Mouse (Mus musculus) megakaryocyte progenitor cell, adult 5-6 weeks (primary cell): ENCODE results near the gene Zfp275. TPM values are rescaled to one million over a fixed set of nuclear protein-coding genes. Genes with fewer than 3 reads are reported as not detected.

Source experiments
- ATAC-seq: replicated peaks from 2 replicates; pipeline ENCODE4 v1.8.0; 2016; ENCODE audit warnings: mild to moderate bottlenecking, moderate TSS enrichment, inconsistent platforms; ENCODE audit not compliant: poor library complexity
- total RNA-seq, 2 experiments: library from RNA; stranded (forward) in 1 of 2; stranded (reverse) in 1 of 2; fragments of 157-497, 149-512 nt in 1 of 2; fragments of 200-1000 nt in 1 of 2; gene quantifications; 2 replicates each; pipeline versions ENCODE4 v1.2.3 to v1.2.4; 2015 to 2017

Zfp275 gene
- total RNA-seq, 2 experiments from 2014 or later, result 6.0 to 9.1 TPM

- no peak for ATAC-seq
Observed at GRCm38 (mm10) chrX:73401616-73402015, 59.2 kb downstream of the Zfp275 start.

Other genes starting within 250 kb of the Zfp275 start
- gene Xlr3a, start 245.5 kb upstream of the Zfp275 start, total RNA-seq (2015), result 0.93 and 3.3 TPM in 2 replicates
- 0.50 and 1.6 TPM in 2 replicates for gene Xlr3a, start 245.5 kb upstream of the Zfp275 start, total RNA-seq (2017)
- gene Gm14685, start 225.6 kb upstream of the Zfp275 start, total RNA-seq (2015), result not detected in 2 replicates
- gene Gm14685, start 225.6 kb upstream of the Zfp275 start, total RNA-seq (2017), result not detected in 2 replicates
- not detected in 2 replicates for gene Xlr5b, start 193.8 kb upstream of the Zfp275 start, total RNA-seq (2015)
- not detected in 2 replicates for gene Xlr5b, start 193.8 kb upstream of the Zfp275 start, total RNA-seq (2017)
- gene DXBay18, start 193.2 kb upstream of the Zfp275 start, total RNA-seq (2015), result not detected in 2 replicates
- not detected in 2 replicates for gene DXBay18, start 193.2 kb upstream of the Zfp275 start, total RNA-seq (2017)
- not detected in 2 replicates for gene Spin2d, start 165.6 kb upstream of the Zfp275 start, total RNA-seq (2015)
- not detected in 2 replicates for gene Spin2d, start 165.6 kb upstream of the Zfp275 start, total RNA-seq (2017)
- gene Xlr3b, start 150.4 kb upstream of the Zfp275 start, total RNA-seq (2015), result 7.7 and 8.5 TPM in 2 replicates
- 6.2 and 8.8 TPM in 2 replicates for gene Xlr3b, start 150.4 kb upstream of the Zfp275 start, total RNA-seq (2017)
- gene Xlr4b, start 128.3 kb upstream of the Zfp275 start, total RNA-seq (2015), result 16.7 and 22.3 TPM in 2 replicates
- 15.1 and 18.7 TPM in 2 replicates for gene Xlr4b, start 128.3 kb upstream of the Zfp275 start, total RNA-seq (2017)
- gene F8a, start 114.3 kb upstream of the Zfp275 start, total RNA-seq (2015), result 4.1 and 5.6 TPM in 2 replicates
- gene F8a, start 114.3 kb upstream of the Zfp275 start, total RNA-seq (2017), result 2.6 and 2.8 TPM in 2 replicates
- gene Xlr4c, start 99.5 kb upstream of the Zfp275 start, total RNA-seq (2015), result 4.2 and 16.7 TPM in 2 replicates
- gene Xlr4c, start 99.5 kb upstream of the Zfp275 start, total RNA-seq (2017), result 10.1 and 11.2 TPM in 2 replicates
- not detected in 2 replicates for gene Xlr3c, start 77.2 kb upstream of the Zfp275 start, total RNA-seq (2015)
- not detected in 2 replicates for gene Xlr3c, start 77.2 kb upstream of the Zfp275 start, total RNA-seq (2017)
- not detected in 2 replicates for gene Xlr5a, start 49.6 kb upstream of the Zfp275 start, total RNA-seq (2015)
- not detected in 2 replicates for gene Xlr5a, start 49.6 kb upstream of the Zfp275 start, total RNA-seq (2017)
- gene Xlr5c, start 49.6 kb upstream of the Zfp275 start, total RNA-seq (2015), result not detected in 2 replicates
- not detected in 2 replicates for gene Xlr5c, start 49.6 kb upstream of the Zfp275 start, total RNA-seq (2017)
- not detected in 2 replicates for gene Gm45015, start 5.8 kb upstream of the Zfp275 start, total RNA-seq (2015)
- gene Gm45015, start 5.8 kb upstream of the Zfp275 start, total RNA-seq (2017), result not detected in 2 replicates
- gene Gm18336, start 56.1 kb downstream of the Zfp275 start, total RNA-seq (2015), result not detected in 2 replicates
- not detected in 2 replicates for gene Gm18336, start 56.1 kb downstream of the Zfp275 start, total RNA-seq (2017)
- not detected in 2 replicates for gene Zfp92, start 68.5 kb downstream of the Zfp275 start, total RNA-seq (2015)
- 0.14 TPM in 1 of 2 replicates, not detected in the other for gene Zfp92, start 68.5 kb downstream of the Zfp275 start, total RNA-seq (2017)
- not detected in 2 replicates for gene Trex2, start 92.7 kb downstream of the Zfp275 start, total RNA-seq (2015)
- not detected in 2 replicates for gene Trex2, start 92.7 kb downstream of the Zfp275 start, total RNA-seq (2017)
- gene Haus7, start 116.4 kb downstream of the Zfp275 start, total RNA-seq (2015), result 27.1 and 34.7 TPM in 2 replicates
- gene Haus7, start 116.4 kb downstream of the Zfp275 start, total RNA-seq (2017), result 48.9 and 63.1 TPM in 2 replicates
- gene Bgn, start 141.0 kb downstream of the Zfp275 start, total RNA-seq (2015), result 1.3 and 1.4 TPM in 2 replicates
- gene Bgn, start 141.0 kb downstream of the Zfp275 start, total RNA-seq (2017), result 0.30 TPM in 1 of 2 replicates, not detected in the other
- not detected in 2 replicates for gene Atp2b3, start 160.5 kb downstream of the Zfp275 start, total RNA-seq (2015)
- gene Atp2b3, start 160.5 kb downstream of the Zfp275 start, total RNA-seq (2017), result not detected in 2 replicates